Mouse (Mus musculus): ENCODE results near the gene Epha6.

GRCm38 (mm10) chr16:60651716-60652115 is 46.4 kb upstream of the Epha6 start:
- TF ChIP-seq CTCF (IDR thresholded peaks at IDR 0.05; ENCODE audit: extremely low read depth, insufficient read length, insufficient replicate concordance, low read depth, low read length) (no peak), POLR2A (IDR thresholded peaks at IDR 0.05; ENCODE audit: low read depth, low read length) (no peak)
